Mouse (Mus musculus) embryonic stem cell, embryonic (primary cell): ENCODE data around the gene Ltbp1.

Source experiments
- CTCF ChIA-PET, 4 experiments: fragments of 300-600 bp in 2 of 4; fragments of 350-600 bp in 2 of 4; sonication (Branson Sonifier 250); formaldehyde crosslinking; loops; one replicate each; lab custom pipeline; 2022; ENCODE audit warnings: inconsistent platforms in 2 of 4; lab: Charles Lee
- POLR2A ChIA-PET, 4 experiments: fragments of 300-600 bp in 2 of 4; fragments of 350-600 bp in 2 of 4; sonication (Branson Sonifier 250); formaldehyde crosslinking; loops; one replicate each; lab custom pipeline; 2022; ENCODE audit warnings: antibody characterized with exemption in 4 of 4, inconsistent platforms in 1 of 4; lab: Charles Lee

The Ltbp1 gene

DNA sequence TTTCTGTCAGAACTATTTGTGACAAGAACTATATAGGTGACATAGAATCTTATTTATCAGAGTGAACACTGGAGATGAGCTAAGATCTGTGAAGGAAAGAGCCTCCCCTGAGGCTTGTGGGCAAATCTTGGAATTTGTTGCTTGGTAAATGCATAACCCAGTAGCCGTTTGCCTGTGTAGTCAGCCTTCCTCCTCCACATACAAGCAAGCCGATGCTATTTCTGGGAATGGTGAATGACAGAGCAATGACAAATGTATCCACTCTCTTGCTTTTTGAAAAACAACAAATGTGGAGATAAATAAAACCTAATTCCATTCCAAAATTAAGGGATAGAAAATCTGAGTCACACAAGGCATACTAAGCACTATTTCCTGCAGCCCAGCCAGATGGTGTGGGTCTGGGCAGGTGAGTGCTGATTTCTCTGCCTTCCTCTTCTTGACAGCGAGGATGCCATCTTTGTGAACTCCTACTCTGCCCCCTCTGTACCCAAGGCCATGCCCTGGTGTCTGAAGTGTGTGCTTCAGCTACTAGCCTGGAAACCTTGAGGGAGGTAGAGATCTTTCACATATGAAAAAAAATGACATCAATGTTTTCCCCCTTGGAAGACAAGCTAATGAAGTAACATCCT lies 163.3 kb downstream of the Ltbp1 start:
- POLR2A ChIA-PET, result interaction anchor here in 1 of 4 experiments (0.6 kb wide), 1 partner anchor 32 kb away, joined by 3 read pairs; no protein-coding TSS in a partner anchor
- CTCF ChIA-PET, result interaction anchor here in 1 of 4 experiments (0.7 kb wide), 1 partner anchor 211 kb away, joined by 3 read pairs; no protein-coding TSS in a partner anchor

DNA sequence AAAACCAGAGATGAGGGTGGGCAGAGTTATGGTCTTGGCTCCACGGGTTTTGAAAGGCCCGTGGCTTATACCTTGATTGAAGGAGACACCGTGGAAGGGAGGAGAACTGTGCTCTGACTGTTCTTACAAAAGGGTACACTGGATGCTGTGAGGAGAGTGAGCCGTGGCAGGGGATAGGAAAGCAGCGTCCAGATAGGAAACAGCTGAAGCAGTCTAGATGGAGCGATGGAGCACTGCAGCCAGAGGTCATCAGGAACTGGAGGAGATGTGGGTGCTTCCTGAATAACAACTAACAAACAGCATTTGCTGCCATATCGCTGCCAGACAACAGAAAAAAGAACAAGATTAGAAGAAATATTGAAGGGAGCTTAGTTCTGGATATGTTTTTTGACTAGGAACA lies 166.3 kb downstream of the Ltbp1 start:
- POLR2A ChIA-PET, result interaction anchor here in 1 of 4 experiments (0.6 to 1.3 kb wide), 2 partner anchors 9 to 207 kb away, joined by 3 to 4 read pairs; no protein-coding TSS in a partner anchor
- CTCF ChIA-PET, result no interaction called here

DNA sequence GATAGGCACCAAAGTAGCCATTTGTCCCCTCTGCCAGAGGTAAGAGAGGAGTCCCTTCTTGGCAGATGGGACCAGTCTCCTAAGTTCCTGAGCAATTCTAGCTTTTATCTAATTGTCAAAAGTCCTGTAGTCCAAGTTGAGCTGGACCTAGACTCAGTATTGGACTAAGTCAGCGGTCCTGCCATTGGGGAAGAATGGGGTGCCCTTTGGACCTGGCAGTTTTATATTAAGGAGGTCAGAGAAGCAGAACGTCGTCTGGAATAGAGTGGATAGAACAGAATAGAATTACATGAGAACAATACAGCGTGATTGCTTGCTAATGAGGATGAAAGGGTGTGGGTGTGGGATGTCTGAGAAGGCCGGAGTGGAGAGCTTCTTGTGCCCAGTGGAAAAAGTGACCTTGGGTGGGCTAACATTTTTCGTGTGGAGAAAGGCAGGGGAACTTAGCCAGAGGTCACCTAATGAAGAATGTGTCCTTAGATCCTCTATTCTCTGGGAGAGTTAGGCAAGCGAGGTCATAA lies 167.4 kb downstream of the Ltbp1 start:
- POLR2A ChIA-PET, result interaction anchor here in 2 of 4 experiments (0.8 to 1.3 kb wide), 2 partner anchors 8 to 30 kb away, joined by 3 to 4 read pairs; no protein-coding TSS in a partner anchor
- CTCF ChIA-PET, result no interaction called here

DNA sequence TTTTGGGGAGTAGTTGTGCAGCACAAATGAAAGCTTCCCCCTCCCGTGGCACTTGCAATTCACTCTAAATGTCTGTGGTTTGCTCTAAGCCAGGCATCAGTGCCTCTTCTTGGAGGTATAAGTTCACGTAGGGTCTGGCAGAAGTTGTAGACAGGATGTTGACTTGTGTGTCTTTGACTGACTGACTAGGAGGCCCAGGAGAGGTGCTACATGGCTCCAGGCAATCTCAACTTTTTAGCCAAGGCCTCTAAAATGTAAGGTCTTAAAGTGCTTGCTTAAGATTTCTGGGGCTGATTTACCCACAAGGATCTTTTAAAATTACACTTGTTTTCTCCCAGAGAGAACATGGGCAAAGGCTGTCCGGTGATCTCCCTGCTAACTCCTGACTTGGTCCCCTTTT lies 169.1 kb downstream of the Ltbp1 start:
- ChIA-PET POLR2A (no interaction called here), CTCF (no interaction called here)

DNA sequence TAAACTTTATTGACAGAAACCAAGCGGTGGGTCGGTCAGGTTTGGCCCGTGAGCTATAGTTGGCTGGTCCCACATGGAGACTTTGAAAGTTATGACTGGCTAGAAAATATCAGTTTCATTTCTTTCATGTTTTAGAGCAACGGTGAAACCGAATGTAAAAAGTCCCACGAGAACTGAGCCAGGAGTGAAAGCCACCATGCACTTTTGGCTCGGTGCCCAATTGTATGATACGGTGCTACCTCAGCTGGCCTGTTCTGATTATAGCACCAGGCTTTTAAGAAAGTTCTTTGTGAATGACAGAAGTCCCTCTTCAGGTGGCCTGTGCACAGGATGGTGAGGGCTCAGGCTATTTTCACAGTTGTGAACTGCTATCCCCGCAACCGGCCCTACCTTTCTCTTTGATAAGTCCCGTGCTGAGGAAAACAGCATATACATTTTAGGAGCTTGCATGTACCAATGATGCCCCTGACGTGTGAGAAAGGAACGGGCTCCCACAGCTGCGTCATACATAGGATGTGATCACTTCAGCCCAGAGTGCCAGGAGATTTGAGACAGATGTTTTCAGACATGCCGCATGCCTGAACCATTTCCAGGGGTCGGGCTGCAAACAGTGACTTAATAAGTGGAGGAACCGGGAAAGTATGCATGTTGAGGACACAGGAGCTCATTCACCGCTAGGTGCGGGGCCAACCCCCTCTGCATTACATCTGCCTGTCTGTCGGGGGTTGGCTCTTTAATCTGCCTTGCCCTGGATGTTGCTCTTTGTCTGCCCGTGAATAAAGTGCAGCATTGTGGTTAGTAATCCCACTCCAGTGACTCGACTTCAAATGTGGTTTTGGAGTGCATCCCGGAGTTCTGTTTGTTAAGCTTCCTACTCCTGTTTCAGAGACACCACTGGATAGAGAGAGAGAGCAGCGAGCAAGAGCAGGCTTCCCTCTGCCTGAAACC lies 172.8 kb downstream of the Ltbp1 start:
- CTCF ChIA-PET, result interaction anchor here in 2 of 4 experiments (0.7 kb wide), 2 partner anchors 36 to 138 kb away, joined by 3 to 6 read pairs; no protein-coding TSS in a partner anchor
- POLR2A ChIA-PET, result interaction anchor here in 2 of 4 experiments (0.6 to 0.7 kb wide), 3 partner anchors 18 to 1782 kb away, joined by 3 to 4 read pairs (median 4); no protein-coding TSS in a partner anchor

DNA sequence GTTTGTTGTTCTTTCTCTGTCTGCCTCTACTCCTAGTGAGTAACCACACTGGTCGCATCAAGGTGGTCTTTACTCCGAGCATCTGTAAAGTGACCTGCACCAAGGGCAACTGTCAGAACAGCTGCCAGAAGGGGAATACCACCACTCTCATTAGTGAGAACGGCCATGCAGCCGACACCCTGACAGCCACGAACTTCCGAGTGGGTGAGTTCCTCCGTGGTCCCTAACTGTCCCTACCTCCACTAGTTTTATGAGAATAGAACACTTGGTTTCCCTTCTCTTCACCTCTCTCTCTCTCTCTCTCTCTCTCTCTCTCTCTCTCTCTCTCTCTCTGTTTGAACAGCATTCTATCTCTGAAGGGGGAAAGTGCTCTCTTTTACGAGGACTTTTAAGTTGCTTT lies 173.6 kb downstream of the Ltbp1 start:
- ChIA-PET CTCF (interaction anchor here in 2 of 4 experiments (0.7 kb wide), 2 partner anchors 35 to 139 kb away, joined by 3 to 6 read pairs; no protein-coding TSS in a partner anchor), POLR2A (interaction anchor here in 3 of 4 experiments (0.6 to 0.7 kb wide), 4 partner anchors 17 to 1781 kb away, joined by 3 to 4 read pairs (median 4); no protein-coding TSS in a partner anchor)

DNA sequence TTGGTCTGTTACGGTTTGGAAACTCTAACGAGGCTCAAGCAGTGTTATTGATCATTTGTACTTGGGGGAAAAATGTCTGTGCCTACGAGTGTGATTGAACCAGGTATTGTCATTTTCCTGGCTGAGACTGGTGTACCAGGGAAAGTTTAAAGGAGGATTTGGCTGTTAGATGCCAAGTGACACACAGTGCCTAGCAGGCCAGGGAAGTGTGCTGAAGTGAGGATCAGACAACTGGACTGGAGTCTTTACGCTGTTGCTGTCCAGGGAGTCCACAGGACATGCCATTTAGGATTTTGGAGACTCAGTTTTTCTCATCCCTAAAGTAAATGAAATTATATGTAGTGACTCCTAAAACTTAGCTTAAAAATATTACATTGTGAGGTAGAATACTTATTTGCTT lies 174.9 kb downstream of the Ltbp1 start:
- ChIA-PET CTCF (no interaction called here), POLR2A (interaction anchor here in 1 of 4 experiments (1.1 kb wide), 1 partner anchor 8 kb away, joined by 4 read pairs; no protein-coding TSS in a partner anchor)

DNA sequence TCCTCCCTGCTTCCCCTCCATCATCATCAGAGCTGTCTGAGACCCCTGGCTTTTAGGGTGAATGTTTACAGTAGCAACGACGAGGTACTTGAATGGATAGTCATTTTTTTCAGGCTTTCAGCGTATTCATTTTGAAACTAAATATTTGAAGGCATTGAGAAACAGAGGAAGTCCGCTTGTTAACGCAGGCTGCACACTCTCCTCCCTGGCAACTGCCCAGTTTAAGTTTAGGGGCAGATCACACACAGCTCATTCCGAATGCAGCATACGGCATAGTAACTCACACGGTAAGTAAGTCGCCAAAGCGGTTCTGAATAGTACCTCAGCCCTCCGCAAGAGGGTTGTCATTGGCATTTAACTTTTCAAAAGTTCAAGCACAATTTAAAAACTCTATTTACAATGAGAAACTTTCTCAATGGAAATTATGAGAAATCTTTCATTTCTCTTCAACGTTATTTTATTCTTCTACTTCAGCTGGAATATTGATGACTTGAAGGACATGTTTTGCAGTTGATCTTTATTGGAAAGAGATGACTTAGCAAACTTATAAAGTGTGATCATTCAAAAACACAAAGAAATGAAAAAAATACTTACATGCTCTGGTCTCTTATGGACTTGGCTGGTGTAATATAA lies 175.7 kb downstream of the Ltbp1 start:
- POLR2A ChIA-PET, result interaction anchor here in 1 of 4 experiments (1.1 kb wide), 1 partner anchor 9 kb away, joined by 4 read pairs; no protein-coding TSS in a partner anchor

DNA sequence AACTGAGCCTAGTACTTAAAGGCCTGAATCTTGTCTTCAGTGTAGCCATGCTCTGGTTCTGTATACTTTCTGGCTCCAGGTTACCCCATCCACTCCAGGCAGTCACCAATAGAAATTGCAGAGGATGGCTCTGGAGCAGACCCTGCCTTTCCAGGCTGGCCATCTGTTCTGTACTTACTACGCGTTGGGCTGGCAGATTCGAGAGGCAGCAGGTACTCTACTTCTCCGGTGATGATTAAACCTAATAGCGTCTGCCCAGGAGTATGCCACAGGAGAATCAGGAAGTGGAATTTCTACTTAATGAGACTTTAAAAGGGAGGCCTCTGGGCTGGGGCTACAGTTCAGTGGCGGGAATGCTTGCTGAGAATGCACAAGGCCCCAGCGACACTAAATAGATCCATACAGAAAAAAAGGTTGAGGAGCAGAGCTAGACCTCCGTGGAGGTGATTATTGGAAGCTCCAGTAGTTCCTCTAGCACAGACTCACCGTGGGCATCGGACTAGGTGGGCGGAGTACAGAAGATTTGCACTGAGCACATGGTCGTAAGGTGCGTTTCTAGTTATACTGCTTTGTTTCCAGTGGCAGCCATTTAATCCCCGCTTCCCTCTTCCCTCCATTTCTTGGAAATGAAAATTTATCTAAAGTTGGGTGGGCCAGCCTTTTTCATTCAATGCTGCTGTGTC lies 177.1 kb downstream of the Ltbp1 start:
- ChIA-PET CTCF (no interaction called here), POLR2A (no interaction called here)

More for the DNA sequence above, 175.7 kb downstream of the Ltbp1 start:
- CTCF ChIA-PET, result interaction anchor here in 2 of 4 experiments (0.7 kb wide), 2 partner anchors 280 to 428 kb away, joined by 3 to 7 read pairs; no protein-coding TSS in a partner anchor

DNA sequence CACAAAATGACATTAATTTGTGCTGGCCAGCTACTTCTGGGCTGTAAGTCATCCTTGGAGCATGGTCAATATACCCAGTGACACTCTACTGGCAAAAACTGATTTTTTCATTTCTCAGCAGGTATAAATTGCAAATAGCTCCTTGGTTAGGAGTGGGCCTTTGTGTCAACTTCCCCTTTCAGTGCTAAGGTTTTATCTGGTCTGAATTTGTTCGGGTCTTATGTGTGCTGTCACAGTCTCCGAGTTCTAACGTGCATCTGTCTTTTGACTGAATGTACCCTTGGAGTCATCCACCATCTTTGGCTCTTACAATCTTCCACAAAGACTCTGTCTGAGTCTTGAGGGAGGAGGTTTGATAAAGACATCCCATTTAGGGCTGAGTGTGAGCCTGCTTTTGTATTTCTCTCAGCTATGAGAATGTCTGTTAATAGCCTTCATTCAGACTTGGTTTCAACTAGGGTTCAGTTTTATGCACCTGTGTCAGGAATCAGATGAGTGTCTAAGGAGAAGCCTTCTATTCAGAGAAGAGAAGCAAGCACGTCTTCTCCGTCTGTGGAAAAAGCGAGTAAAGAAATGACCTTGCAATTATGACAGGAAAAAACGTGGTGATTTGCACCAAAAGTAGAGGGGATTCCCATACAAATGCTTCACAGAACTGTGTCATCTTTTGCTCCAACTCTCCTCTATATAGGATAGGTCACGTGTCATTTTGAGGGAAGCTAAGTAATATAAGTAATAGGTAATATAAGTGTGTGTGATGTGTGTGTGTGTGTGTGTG lies 181.6 kb downstream of the Ltbp1 start:
- POLR2A ChIA-PET, result interaction anchor here in 1 of 4 experiments (0.5 kb wide), 1 partner anchor 102 kb away, joined by 7 read pairs; no protein-coding TSS in a partner anchor
- CTCF ChIA-PET, result interaction anchor here in 1 of 4 experiments (0.5 kb wide), 1 partner anchor 434 kb away, joined by 3 read pairs; no protein-coding TSS in a partner anchor

DNA sequence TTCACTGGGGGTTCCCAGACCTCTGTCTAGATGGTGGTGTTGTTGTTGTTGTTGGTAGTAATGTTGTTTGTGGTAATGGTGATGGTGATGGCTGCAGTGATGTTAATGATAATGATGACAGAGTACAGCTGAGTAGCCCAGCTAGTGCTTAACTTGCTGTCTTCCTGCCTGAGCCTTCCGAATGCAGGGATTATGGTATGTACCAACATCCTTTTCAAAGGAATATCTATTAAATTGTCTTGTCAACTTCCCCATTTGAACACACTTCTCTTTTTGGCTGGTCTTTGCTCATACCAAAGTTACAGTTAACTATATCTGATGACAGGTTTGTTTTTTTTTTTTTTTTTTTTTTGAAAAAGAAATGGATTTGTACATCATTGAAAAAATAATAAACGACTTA lies 191.6 kb downstream of the Ltbp1 start:
- ChIA-PET CTCF (no interaction called here), POLR2A (interaction anchor here in 1 of 4 experiments (0.7 kb wide), 1 partner anchor 118 kb away, joined by 6 read pairs; no protein-coding TSS in a partner anchor)

DNA sequence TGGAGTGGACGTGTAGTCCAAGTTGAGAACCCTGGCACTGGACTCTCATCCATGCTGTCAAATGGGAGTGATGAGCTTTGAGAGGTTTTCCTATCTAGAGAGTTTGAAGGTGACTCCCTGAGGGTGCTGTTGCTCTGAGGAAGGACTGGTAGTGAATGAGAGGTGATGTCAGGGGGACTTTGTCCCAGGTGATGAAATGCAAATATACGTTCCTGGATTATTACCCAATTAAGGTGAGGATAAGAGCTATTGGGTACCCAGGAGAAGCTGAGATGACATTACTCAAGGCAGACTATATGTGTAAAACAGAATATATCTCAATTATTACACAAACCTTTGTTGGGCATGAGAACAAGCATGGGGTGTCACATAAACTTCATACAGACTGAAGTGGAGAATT lies 193.4 kb downstream of the Ltbp1 start:
- POLR2A ChIA-PET, result no interaction called here

DNA sequence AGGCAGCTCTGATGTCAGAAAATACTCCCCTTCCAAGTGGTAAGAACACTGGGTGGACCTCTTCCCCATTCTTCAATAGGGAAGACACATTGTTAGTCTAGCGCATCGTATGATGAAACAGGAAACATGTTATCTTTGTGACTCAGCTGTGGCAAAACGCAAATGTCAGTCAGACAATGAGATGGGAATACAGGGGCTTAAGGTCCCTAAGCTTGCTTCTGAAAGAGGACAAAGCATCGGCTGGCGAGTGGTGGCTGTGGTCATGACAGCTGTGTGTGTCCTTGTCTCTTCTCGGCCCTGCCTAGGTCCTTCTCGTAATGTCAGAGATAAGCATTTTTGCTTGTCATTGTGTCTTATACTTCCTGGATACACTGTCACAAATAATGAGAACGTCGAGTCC lies 194.3 kb downstream of the Ltbp1 start:
- ChIA-PET CTCF (interaction anchor here in 1 of 4 experiments (0.6 kb wide), 1 partner anchor 198 kb away, joined by 5 read pairs; no protein-coding TSS in a partner anchor), POLR2A (no interaction called here)

More for the DNA sequence above, 193.4 kb downstream of the Ltbp1 start:
- CTCF ChIA-PET, result no interaction called here

DNA sequence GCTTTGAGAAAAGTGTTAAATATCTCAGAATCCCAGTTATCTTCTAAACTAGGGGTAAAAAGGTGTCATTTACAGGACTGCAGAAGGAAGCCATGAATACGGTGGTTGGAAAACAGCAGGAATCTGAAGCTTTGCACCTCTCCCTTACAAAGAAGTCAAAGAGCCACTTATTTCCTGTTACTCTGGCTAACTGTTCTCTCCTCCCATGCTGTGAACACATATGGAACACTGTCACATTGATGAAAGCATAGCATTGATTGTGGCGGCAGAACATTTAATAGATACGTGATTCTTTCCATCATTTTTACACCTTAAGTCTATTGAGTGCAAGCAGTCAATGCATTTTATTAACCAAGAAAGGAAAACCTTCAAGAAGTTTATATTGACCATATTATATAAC lies 196.9 kb downstream of the Ltbp1 start:
- ChIA-PET CTCF (no interaction called here), POLR2A (no interaction called here)

DNA sequence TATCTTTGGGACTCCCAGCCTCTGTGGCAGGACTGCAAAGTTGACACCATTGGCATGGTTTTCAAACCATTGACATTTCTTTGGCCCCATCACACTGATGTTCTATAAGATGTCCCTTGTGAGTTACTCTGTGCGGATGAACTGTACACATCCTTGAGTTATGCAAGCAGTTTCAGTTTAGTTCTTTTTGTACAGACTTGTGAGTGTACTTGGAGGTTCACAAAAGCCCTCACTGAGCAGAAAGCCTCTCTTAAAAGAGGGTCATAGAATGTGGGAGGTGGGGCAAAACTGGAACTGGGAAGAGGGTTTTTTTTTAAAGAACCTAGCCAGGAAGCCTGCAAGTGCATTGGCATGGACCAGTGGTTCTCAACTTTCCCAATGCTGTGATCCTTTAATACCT lies 198.7 kb downstream of the Ltbp1 start:
- CTCF ChIA-PET, result no interaction called here
- POLR2A ChIA-PET, result no interaction called here

DNA sequence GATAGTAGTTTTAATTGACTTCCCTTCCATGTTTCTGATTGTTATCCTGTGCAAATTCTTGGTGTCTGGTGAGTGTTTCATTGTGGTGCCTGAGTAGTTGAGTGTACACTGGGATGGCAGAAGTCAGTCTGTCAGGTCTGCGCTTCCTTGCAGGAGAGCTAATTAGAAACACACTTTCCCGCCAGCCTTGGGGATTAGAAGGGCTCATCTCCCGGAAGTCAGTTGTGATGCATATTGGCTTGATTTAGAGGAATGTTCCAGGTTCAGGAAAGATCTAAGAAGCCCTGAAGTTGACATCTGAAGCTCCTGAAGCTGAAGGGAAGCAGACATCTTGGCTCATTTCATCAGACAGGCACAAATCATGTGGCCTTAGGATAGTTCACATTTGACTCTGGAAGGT lies 200.9 kb downstream of the Ltbp1 start:
- ChIA-PET CTCF (interaction anchor here in 1 of 4 experiments (0.6 kb wide), 1 partner anchor 63 kb away, joined by 4 read pairs; no protein-coding TSS in a partner anchor), POLR2A (no interaction called here)
